Mouse (Mus musculus) brain, embryonic 14.5 days (tissue): ENCODE data around the gene Nuf2.

Source experiments
- CTCF ChIP-seq: fragments of 200-500 bp; IDR thresholded peaks from 2 replicates; pipeline ENCODE4 v1.5.1; 2012; ENCODE audit warnings: inconsistent platforms, mild to moderate bottlenecking, moderate library complexity, borderline replicate concordance; ENCODE audit not compliant: insufficient read depth, insufficient read length; ENCODE audit errors: extremely low read depth
- POLR2A ChIP-seq: fragments of 200-500 bp; IDR thresholded peaks from 2 replicates; pipeline ENCODE4 v1.6.1; 2012; ENCODE audit warnings: mild to moderate bottlenecking, inconsistent platforms, borderline replicate concordance; ENCODE audit not compliant: poor library complexity, insufficient read depth, insufficient read length, severe bottlenecking; ENCODE audit errors: extremely low read depth

DNA sequence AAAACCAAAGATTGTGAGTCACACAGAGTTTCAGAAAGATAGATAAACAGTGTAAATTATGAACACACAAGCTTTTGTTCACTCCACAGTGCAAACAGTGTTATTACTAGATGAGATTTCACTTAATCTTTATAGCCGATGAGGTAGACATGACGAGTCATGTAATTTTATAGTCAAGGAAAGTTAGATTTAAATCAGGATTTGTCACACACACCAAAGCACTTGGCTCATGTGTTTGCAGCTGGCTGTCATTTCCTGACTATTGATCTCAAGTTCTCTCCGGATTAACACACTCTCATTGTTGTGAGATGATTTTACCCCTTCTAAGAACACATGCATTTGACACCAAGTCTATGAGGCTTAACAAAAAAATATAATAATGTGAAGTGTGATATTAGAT, 48.3 kb upstream of the Nuf2 start:
- TF ChIP-seq CTCF (no peak), POLR2A (no peak)
